Mouse (Mus musculus): Measurements from ENCODE around the gene Rflna.

- no peak for TF ChIP-seq CTCF (IDR thresholded peaks at IDR 0.05; ENCODE audit: borderline replicate concordance, control insufficient read depth, extremely low read depth, insufficient read depth, low read length, poor library complexity)
- TF ChIP-seq POLR2A (IDR thresholded peaks at IDR 0.05; ENCODE audit: control insufficient read depth, extremely low read depth, insufficient read depth, low read length, poor library complexity) = no peak
Measured at GRCm38 (mm10) chr5:124997913-124998312, 5.1 kb upstream of the Rflna start.

All from thymus, adult 2 months (tissue).